In the genomic region with DNA sequence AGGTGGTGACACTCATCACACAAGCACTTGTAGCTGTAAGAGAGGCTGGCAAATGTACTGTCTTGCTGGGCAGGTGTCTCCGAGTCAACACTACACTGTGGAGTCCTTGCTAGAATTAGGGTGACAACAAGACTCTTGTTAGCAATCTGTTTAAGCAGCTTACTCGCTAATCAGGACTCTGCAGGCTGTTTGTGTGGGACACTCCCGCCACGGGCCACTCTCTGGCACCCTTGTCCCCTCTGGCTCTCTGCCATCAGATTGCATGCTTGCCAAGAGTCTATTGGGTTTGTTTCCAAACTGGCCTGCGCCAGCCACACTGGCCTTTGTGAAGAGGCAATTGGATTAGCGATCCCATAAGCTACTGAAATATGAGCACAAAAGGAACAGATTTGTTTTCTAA, we compare ENCODE assay signal across 9 mouse cellular contexts. TPM values are rescaled to one million over a fixed set of nuclear protein-coding genes. Genes with fewer than 3 reads are reported as not detected.
A peak's percentile ranks its signal among the peaks of the same experiment; 100 is the strongest.
DNase-seq lines count a peak whose midpoint lies in the region; ATAC-seq and TF ChIP-seq lines count a peak whose summit lies in the region.
"Had no signal": no experiment of that assay in that cellular context is flagged by ENCODE, and none has a peak within 500 bp of the region (broad histone marks: within the 10 kb centered on the region; RNA-seq: fewer than 3 reads in every experiment).

No protein-coding gene starts in this region.

- no peak for TF ChIP-seq EP300 in stomach, postnatal 0 days (optimal IDR thresholded peaks at IDR 0.05)

- no peak overlapping the region for H3K9ac ChIP-seq in stomach, postnatal 0 days (ENCODE audit: low read length)
- H3K9ac ChIP-seq: midbrain, embryonic 12.5 days had no signal

- peak; percentile 87 for ATAC-seq in stomach, postnatal 0 days (ENCODE audit: low FRiP score, low TSS enrichment)

- DNase-seq in heart, adult 11 months, result peak; percentile 95
- no peak for DNase-seq in heart, embryonic 10.5 days (ENCODE audit: low spot score)
- DNase-seq in right cerebral cortex, postnatal 4 days, result peak; percentile 41
- DNase-seq in right cerebral cortex, postnatal 14 days, result no peak
- peak; percentile 56 for DNase-seq in kidney, postnatal 10 days
- peak; percentile 88 for DNase-seq in stomach, postnatal 0 days (ENCODE audit: low spot score)
- DNase-seq in neural tube, embryonic 10.5 days (ENCODE audit: extremely low spot score, low spot score), result no peak
- DNase-seq in spleen, postnatal 10 days (ENCODE audit: low spot score in 2 of 2), result no peak

- H3K36me3 ChIP-seq in heart, embryonic 10.5 days, result no peaks in the 10 kb centered on the region
- no peaks in the 10 kb centered on the region for H3K36me3 ChIP-seq in stomach, postnatal 0 days (ENCODE audit: control insufficient read depth, insufficient read depth, low read length)
- H3K36me3 ChIP-seq: midbrain, embryonic 12.5 days had no signal

- no peak overlapping the region for H3K4me3 ChIP-seq in heart, embryonic 10.5 days
- no peak overlapping the region for H3K4me3 ChIP-seq in stomach, postnatal 0 days (ENCODE audit: low read depth, low read length)
- H3K4me3 ChIP-seq: midbrain, embryonic 12.5 days had no signal

- H3K4me1 ChIP-seq in heart, embryonic 10.5 days, result no peaks in the 10 kb centered on the region
- no peaks in the 10 kb centered on the region for H3K4me1 ChIP-seq in stomach, postnatal 0 days (replicated peaks; ENCODE audit: control insufficient read depth, insufficient read depth)

- WGBS in heart, embryonic 10.5 days, result 58% methylated on average over 6 of the region's 6 CpGs
- 42% methylated on average over 6 of the region's 6 CpGs for WGBS in stomach, postnatal 0 days

- TF ChIP-seq CTCF in stomach, postnatal 0 days (IDR thresholded peaks at IDR 0.05; ENCODE audit: low read depth), result no peak

- peaks cover 3% of the 10 kb centered on the region; the same call in 1 of the 2 replicates for H3K27me3 ChIP-seq in heart, embryonic 10.5 days (ENCODE audit: insufficient read depth, poor library complexity, severe bottlenecking)
- no peaks in the 10 kb centered on the region for H3K27me3 ChIP-seq in stomach, postnatal 0 days (ENCODE audit: control insufficient read depth, insufficient read depth, low read length)

- no peaks in the 10 kb centered on the region for H3K9me3 ChIP-seq in heart, embryonic 10.5 days
- no peaks in the 10 kb centered on the region for H3K9me3 ChIP-seq in stomach, postnatal 0 days (ENCODE audit: control insufficient read depth, low read length)
- H3K9me3 ChIP-seq: midbrain, embryonic 12.5 days had no signal

- no peak overlapping the region for H3K27ac ChIP-seq in heart, embryonic 10.5 days
- no peak overlapping the region for H3K27ac ChIP-seq in stomach, postnatal 0 days (replicated peaks)

- H3K4me2 ChIP-seq in stomach, postnatal 0 days (replicated peaks; ENCODE audit: low read depth), result no peak overlapping the region
- H3K4me2 ChIP-seq: midbrain, embryonic 12.5 days had no signal

RNA-seq across cellular contexts. Expression of a gene that starts 13.9 kb away (rescaled TPM):
- not detected in 2 replicates for polyA plus RNA-seq in heart, embryonic 10.5 days (2016; fragmentation: Nextera tagmentation; extraction: Ambion mirVana)
- not detected in 2 replicates for polyA plus RNA-seq in stomach, postnatal 0 days (2015; fragmentation: Nextera tagmentation; extraction: Ambion mirVana)
- polyA plus RNA-seq: midbrain, embryonic 12.5 days had no signal

RNA-seq across cellular contexts. Expression of a gene that starts 18.9 kb away (rescaled TPM):
- 0.28 TPM in 1 of 2 replicates, not detected in the other for polyA plus RNA-seq in heart, embryonic 10.5 days (2016; fragmentation: Nextera tagmentation; extraction: Ambion mirVana)
- polyA plus RNA-seq in stomach, postnatal 0 days (2015; fragmentation: Nextera tagmentation; extraction: Ambion mirVana), result 0.08 and 0.21 TPM in 2 replicates

Comparison
In these comparisons a context has a peak if more than half of its experiments do, and no peak if none do; other contexts are left out.
1. DNase-seq: peak in heart, adult 11 months (single experiment), right cerebral cortex, postnatal 4 days (single experiment), kidney, postnatal 10 days (single experiment) and stomach, postnatal 0 days (single experiment); none in heart, embryonic 10.5 days (single experiment), right cerebral cortex, postnatal 14 days (single experiment), neural tube, embryonic 10.5 days (single experiment) and spleen, postnatal 10 days (0 of 2).